Mouse (Mus musculus): ENCODE results near the gene Utp3. TPM values are rescaled to one million over a fixed set of nuclear protein-coding genes. Genes with fewer than 3 reads are reported as not detected.

Utp3 gene
- polyA plus RNA-seq, 1 experiment = 108 TPM

DNA sequence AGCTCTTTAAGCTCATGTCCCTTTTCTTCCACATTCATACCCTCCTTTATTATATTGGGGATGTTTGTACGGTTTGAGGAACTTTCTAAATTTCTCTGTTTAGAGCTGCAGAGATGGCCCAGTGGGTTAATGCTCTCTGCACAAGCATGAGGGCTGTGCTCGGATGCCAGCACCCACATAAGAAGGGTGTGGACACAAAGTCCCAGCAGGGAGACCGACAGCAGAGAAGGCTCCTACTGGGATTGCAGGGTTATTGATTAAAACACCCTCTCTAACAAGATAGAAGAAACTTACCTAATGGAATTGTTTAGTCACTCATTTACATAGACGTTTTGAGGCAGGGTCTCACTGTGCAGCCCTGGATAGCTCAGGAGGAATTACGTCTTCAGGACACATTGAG is 34.2 kb downstream of the Utp3 start:
- no peaks in the 10 kb centered on the region for H3K27me3 ChIP-seq (ENCODE audit: control insufficient read depth, insufficient read depth, low read length, poor library complexity, severe bottlenecking)
- H3K4me3 ChIP-seq (ENCODE audit: low read depth, low read length) = no peak overlapping the region
- H3K9me3 ChIP-seq (replicated peaks; ENCODE audit: control insufficient read depth, insufficient read depth, low read length, poor library complexity, severe bottlenecking) = no peaks in the 10 kb centered on the region
- peaks cover 2% of the 10 kb centered on the region for H3K4me1 ChIP-seq (ENCODE audit: control insufficient read depth, insufficient read depth, low read length)
- TF ChIP-seq POLR2A (IDR thresholded peaks at IDR 0.05; ENCODE audit: insufficient read depth, low read length) (no peak), CTCF (IDR thresholded peaks at IDR 0.05; ENCODE audit: low read depth, low read length) (no peak), EP300 (IDR thresholded peaks at IDR 0.05; ENCODE audit: insufficient read depth, low read depth, low read length) (no peak)
- no peaks in the 10 kb centered on the region for H3K36me3 ChIP-seq (ENCODE audit: control insufficient read depth, insufficient read depth, low read length, poor library complexity, severe bottlenecking)
- H3K9ac ChIP-seq (ENCODE audit: low read depth, poor library complexity, severe bottlenecking) = no peak overlapping the region
- no peak overlapping the region for H3K27ac ChIP-seq (ENCODE audit: insufficient read depth, low read length)

DNA sequence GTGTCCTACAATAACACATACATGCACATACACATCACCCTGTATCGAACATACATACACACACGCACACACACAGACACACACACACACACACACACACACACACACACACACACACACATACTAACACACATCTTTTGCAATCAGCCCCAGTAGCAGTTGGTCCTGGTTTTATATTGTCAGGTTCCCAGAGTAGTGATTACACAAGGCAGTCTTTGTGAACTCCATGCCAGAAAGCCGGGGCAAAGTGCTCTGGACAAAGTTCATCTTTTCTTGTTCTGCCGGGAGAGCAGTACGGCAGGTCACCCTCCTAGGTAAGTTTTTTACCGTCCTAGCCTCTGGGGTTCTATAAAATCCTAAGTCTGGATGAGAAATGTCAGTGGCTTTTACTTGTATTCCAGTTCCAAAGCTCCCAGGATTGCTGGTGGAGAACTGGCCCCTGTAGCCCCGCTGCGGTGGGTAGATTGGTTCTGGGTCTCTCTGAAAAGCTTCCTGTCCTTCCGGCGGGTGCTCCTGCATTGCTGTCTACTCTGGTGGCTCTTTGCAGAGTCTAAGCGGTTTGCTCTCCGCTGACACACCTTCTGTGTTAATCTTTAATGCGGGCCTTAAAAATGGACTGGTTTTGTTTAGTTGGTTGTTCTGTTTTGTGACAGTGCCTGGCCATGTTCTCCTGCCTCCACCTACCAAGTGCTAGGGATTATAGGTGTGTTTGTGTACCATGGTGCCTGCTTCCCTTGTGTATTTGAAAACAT is 39.3 kb downstream of the Utp3 start:
- Histone ChIP-seq H3K9me3 (replicated peaks; ENCODE audit: control insufficient read depth, insufficient read depth, low read length, poor library complexity, severe bottlenecking) (no peaks in the 10 kb centered on the region), H3K4me3 (ENCODE audit: low read depth, low read length) (no peak overlapping the region), H3K27me3 (ENCODE audit: control insufficient read depth, insufficient read depth, low read length, poor library complexity, severe bottlenecking) (no peaks in the 10 kb centered on the region), H3K4me1 (ENCODE audit: control insufficient read depth, insufficient read depth, low read length) (peaks cover 2% of the 10 kb centered on the region), H3K9ac (ENCODE audit: low read depth, poor library complexity, severe bottlenecking) (no peak overlapping the region), H3K36me3 (ENCODE audit: control insufficient read depth, insufficient read depth, low read length, poor library complexity, severe bottlenecking) (no peaks in the 10 kb centered on the region), H3K27ac (ENCODE audit: insufficient read depth, low read length) (no peak overlapping the region)
- TF ChIP-seq EP300 (IDR thresholded peaks at IDR 0.05; ENCODE audit: insufficient read depth, low read depth, low read length) = no peak
- TF ChIP-seq CTCF (IDR thresholded peaks at IDR 0.05; ENCODE audit: low read depth, low read length) = no peak
- TF ChIP-seq POLR2A (IDR thresholded peaks at IDR 0.05; ENCODE audit: insufficient read depth, low read length) = no peak

DNA sequence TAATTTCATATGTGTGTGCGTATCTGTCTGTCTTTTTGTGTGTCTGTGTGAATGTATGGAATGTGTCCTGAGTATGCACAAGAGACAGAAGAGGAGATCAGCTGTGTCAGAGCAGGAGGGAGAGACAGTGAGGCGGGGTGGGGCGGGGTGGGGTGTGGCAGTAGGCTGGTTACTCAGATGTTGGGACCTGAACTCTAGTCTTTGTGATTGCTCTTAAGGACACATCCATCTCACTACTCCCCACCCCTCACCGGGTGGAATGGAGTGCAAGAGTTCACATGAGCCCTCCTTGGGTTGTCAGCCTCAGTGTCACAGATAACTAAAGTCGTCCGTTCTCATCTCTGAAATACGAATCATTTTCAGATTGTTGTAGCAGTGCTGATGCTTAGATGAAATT is 39.9 kb downstream of the Utp3 start:
- no peaks in the 10 kb centered on the region for H3K9me3 ChIP-seq (replicated peaks; ENCODE audit: control insufficient read depth, insufficient read depth, low read length, poor library complexity, severe bottlenecking)
- no peak overlapping the region for H3K4me3 ChIP-seq (ENCODE audit: low read depth, low read length)
- H3K9ac ChIP-seq (ENCODE audit: low read depth, poor library complexity, severe bottlenecking) = no peak overlapping the region

DNA sequence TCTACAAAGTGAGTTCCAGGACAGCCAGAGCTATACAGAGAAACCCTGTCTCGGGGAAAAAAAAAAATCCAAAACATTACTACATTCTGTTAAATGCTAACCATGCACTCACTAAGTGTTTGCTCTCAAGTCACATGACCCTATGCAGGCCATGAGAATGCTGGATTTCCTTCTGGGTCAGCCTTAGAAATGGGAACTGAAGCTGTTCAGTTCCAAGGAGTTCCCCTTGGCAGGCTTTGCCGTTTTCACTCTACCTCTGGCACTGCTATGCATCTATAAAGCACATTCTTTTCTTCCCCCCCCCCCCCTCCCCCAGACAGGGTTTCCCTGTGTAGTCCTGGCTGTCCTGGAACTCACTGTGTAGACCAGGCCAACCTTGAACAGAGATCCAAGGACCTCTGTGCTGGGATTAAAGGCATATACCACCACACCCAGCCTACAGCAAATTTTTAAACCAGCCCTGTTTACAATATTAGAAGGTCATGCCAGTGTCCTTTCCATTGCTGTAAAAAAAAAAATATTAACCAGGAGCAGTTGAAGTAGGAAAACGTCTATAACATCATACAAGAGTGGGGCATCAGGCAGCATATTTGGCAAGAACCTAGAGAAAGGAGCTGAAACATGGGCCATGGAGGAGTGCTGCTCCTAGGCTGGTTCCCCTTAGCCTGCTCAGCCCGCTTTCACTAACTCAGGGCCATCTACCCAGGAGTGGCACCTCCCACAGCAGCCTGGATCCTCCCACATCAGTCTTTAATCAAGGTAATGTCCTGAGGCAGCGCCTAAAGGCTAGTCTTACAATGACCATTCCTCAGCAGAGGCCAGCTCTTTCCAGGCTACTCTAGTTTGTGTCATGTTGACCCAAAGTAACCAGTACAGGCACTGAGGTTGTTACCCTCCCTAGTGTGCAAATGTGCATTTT is 41.5 kb downstream of the Utp3 start:
- H3K36me3 ChIP-seq (ENCODE audit: control insufficient read depth, insufficient read depth, low read length, poor library complexity, severe bottlenecking) = no peaks in the 10 kb centered on the region

More for the DNA sequence above, 39.9 kb downstream of the Utp3 start:
- Histone ChIP-seq H3K36me3 (ENCODE audit: control insufficient read depth, insufficient read depth, low read length, poor library complexity, severe bottlenecking) (no peaks in the 10 kb centered on the region), H3K27ac (ENCODE audit: insufficient read depth, low read length) (no peak overlapping the region), H3K4me1 (ENCODE audit: control insufficient read depth, insufficient read depth, low read length) (peaks cover 2% of the 10 kb centered on the region), H3K27me3 (ENCODE audit: control insufficient read depth, insufficient read depth, low read length, poor library complexity, severe bottlenecking) (no peaks in the 10 kb centered on the region)
- TF ChIP-seq CTCF (IDR thresholded peaks at IDR 0.05; ENCODE audit: low read depth, low read length) = no peak
- TF ChIP-seq POLR2A (IDR thresholded peaks at IDR 0.05; ENCODE audit: insufficient read depth, low read length) = no peak
- TF ChIP-seq EP300 (IDR thresholded peaks at IDR 0.05; ENCODE audit: insufficient read depth, low read depth, low read length) = no peak

DNA sequence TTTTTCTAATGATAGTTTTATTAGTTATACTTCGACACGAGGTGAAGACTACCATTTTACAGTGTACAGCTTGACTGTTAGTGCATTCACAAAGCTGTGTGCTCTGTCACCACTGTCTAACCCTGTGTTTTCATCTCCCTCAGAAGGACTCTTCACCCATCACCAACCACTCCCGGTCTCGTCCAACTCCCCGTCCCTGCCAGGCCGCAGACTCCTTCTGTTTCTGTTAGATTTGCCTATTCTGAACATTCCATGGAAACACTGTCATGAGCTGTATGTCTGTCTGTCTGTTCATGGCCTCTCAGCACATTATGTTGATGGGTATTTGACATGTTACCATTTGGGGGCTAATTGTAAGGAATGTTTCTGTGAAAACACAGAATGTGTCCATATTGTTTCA is 44.7 kb downstream of the Utp3 start:
- Histone ChIP-seq H3K4me3 (ENCODE audit: low read depth, low read length) (no peak overlapping the region), H3K36me3 (ENCODE audit: control insufficient read depth, insufficient read depth, low read length, poor library complexity, severe bottlenecking) (no peaks in the 10 kb centered on the region), H3K27ac (ENCODE audit: insufficient read depth, low read length) (no peak overlapping the region), H3K9me3 (replicated peaks; ENCODE audit: control insufficient read depth, insufficient read depth, low read length, poor library complexity, severe bottlenecking) (no peaks in the 10 kb centered on the region), H3K9ac (ENCODE audit: low read depth, poor library complexity, severe bottlenecking) (no peak overlapping the region), H3K27me3 (ENCODE audit: control insufficient read depth, insufficient read depth, low read length, poor library complexity, severe bottlenecking) (no peaks in the 10 kb centered on the region), H3K4me1 (ENCODE audit: control insufficient read depth, insufficient read depth, low read length) (peaks cover 1% of the 10 kb centered on the region)
- TF ChIP-seq CTCF (IDR thresholded peaks at IDR 0.05; ENCODE audit: low read depth, low read length) (no peak), EP300 (IDR thresholded peaks at IDR 0.05; ENCODE audit: insufficient read depth, low read depth, low read length) (no peak), POLR2A (IDR thresholded peaks at IDR 0.05; ENCODE audit: insufficient read depth, low read length) (no peak)

More for the DNA sequence above, 41.5 kb downstream of the Utp3 start:
- Histone ChIP-seq H3K9me3 (replicated peaks; ENCODE audit: control insufficient read depth, insufficient read depth, low read length, poor library complexity, severe bottlenecking) (no peaks in the 10 kb centered on the region), H3K9ac (ENCODE audit: low read depth, poor library complexity, severe bottlenecking) (no peak overlapping the region), H3K4me1 (ENCODE audit: control insufficient read depth, insufficient read depth, low read length) (peaks cover 3% of the 10 kb centered on the region), H3K27ac (ENCODE audit: insufficient read depth, low read length) (no peak overlapping the region), H3K27me3 (ENCODE audit: control insufficient read depth, insufficient read depth, low read length, poor library complexity, severe bottlenecking) (no peaks in the 10 kb centered on the region), H3K4me3 (ENCODE audit: low read depth, low read length) (no peak overlapping the region)
- TF ChIP-seq EP300 (IDR thresholded peaks at IDR 0.05; ENCODE audit: insufficient read depth, low read depth, low read length) (no peak), CTCF (IDR thresholded peaks at IDR 0.05; ENCODE audit: low read depth, low read length) (no peak), POLR2A (IDR thresholded peaks at IDR 0.05; ENCODE audit: insufficient read depth, low read length) (no peak)

Data from ES-Bruce4 (cell line).